Mouse (Mus musculus) hindbrain, embryonic 16.5 days (tissue): ENCODE measurements around the gene Ripply3. TPM values are rescaled to one million over a fixed set of nuclear protein-coding genes. Genes with fewer than 3 reads are reported as not detected.
A peak's percentile ranks its signal among the peaks of the same experiment; 100 is the strongest.

ENCODE experiments used
- ATAC-seq: fragments of 200-750 bp; cut with Nextera tagmentation; 2 replicates; pipeline ENCODE4 v1.8.0; 2017; ENCODE audit warnings: moderate TSS enrichment, moderate library complexity
- H3K27ac ChIP-seq: fragments of 300-500 bp; sonication (generic); 2 replicates; pipeline ENCODE4 v1.5.1; 2014; ENCODE audit warnings: low read depth, mild to moderate bottlenecking, control low read depth, low read length, moderate library complexity
- H3K27me3 ChIP-seq: fragments of 300-500 bp; sonication (generic); replicated peaks from 2 replicates; pipeline ENCODE4 v1.6.1; 2014; ENCODE audit warnings: low read length; ENCODE audit not compliant: control insufficient read depth, insufficient read depth
- H3K36me3 ChIP-seq: fragments of 300-500 bp; sonication (generic); 2 replicates; pipeline ENCODE4 v1.6.1; 2014; ENCODE audit warnings: mild to moderate bottlenecking, low read length, moderate library complexity, mixed read lengths; ENCODE audit not compliant: control insufficient read depth, insufficient read depth
- H3K4me1 ChIP-seq: fragments of 300-500 bp; sonication (generic); 2 replicates; pipeline ENCODE4 v1.6.1; 2014; ENCODE audit warnings: low read depth, low read length; ENCODE audit not compliant: control insufficient read depth, insufficient read depth
- H3K4me2 ChIP-seq: fragments of 300-500 bp; sonication (generic); 2 replicates; pipeline ENCODE4 v1.6.1; 2014; ENCODE audit warnings: mild to moderate bottlenecking, low read length, control low read depth, moderate library complexity
- H3K4me3 ChIP-seq: fragments of 300-500 bp; sonication (generic); 2 replicates; pipeline ENCODE4 v1.5.1; 2014; ENCODE audit warnings: mild to moderate bottlenecking, low read length, control low read depth, moderate library complexity
- H3K9ac ChIP-seq: fragments of 300-500 bp; sonication (generic); 2 replicates; pipeline ENCODE4 v1.6.1; 2014; ENCODE audit warnings: low read depth, mild to moderate bottlenecking, control low read depth, low read length, moderate library complexity
- H3K9me3 ChIP-seq: fragments of 300-500 bp; sonication (generic); 2 replicates; pipeline ENCODE4 v1.6.1; 2014; ENCODE audit warnings: mild to moderate bottlenecking, low read length, moderate library complexity; ENCODE audit not compliant: control insufficient read depth
- WGBS: fragments of 180-500 bp; shearing (Covaris S2); extraction: QIAGEN DNeasy Blood & Tissue Kit; methylation state at CpG from one replicate; pipeline ENCODE4 v1.1.7; 2014; 5-methylcytosine and 5-hydroxymethylcytosine counted together
- polyA plus RNA-seq: library from polyadenylated mRNA; unstranded; fragments of >200 nt; fragmentation: Nextera tagmentation; extraction: Ambion mirVana; gene quantifications from 2 replicates; pipeline ENCODE4 v1.2.1, GENCODE M21; 2015

Gene Ripply3
- 0.84 and 1.3 TPM in 2 replicates for polyA plus RNA-seq

DNA sequence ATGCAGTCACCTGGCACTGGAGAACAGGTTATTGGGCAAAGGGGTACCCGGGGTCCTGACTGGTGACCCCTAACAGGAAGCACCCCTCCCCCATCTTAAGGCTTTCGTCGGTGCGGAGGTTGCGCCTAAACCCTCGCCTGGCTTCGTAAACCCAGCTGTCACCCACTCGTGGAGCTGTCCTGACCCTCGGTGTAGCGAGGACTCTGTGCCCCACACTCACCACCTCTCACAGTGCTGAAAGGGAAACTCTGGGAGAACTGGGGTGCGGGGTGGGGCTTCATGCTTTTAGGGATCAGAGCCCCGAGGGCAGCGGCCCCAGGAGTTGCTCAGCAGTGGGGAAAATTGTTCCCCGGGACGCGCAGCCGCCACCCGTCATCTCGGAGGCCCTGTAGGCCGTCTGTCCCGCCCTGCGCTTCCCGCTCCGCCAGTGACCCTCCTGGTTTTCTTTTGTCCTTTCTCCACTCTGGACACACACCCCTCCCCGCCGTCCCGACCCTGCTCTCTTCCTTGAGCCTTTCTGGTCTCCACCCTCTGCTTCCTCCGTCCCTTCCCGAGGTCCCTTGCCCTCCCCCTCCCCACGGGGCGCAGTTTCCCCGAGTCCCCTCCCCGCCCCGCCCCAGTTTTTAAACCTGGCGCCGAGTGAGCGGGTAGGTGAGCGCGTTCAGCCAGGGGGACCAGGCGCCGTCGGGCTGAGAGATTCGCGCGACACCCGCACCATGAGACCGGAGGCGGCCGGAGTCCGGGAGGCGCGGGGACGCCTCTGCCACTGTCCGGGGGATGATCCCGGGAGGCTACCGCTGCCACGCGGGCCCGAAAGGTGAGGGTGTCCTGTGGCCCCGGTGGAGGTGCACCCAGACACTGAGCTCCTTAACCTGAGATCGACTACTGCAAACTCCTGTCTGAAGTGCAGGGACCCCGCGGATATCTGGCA is at the start of gene Ripply3:
Ripply3 (plus strand) TSS at position 640 of the 931 bp plus-strand sequence.
- Histone ChIP-seq H3K9me3 (no peaks in the 10 kb centered on the region), H3K4me1 (peaks cover 11% of the 10 kb centered on the region), H3K27ac (no peak within 1 kb of the TSS), H3K9ac (peak within 1 kb of the TSS; percentile 45), H3K36me3 (no peaks in the 10 kb centered on the region), H3K4me3 (peak within 1 kb of the TSS; percentile 42), H3K27me3 (peaks cover 9% of the 10 kb centered on the region), H3K4me2 (peak within 1 kb of the TSS; percentile 67)
- ATAC-seq = peak; percentile 40; the same call in 1 of the 2 replicates
- 1% methylated on average over 63 of the region's 63 CpGs for WGBS

DNA sequence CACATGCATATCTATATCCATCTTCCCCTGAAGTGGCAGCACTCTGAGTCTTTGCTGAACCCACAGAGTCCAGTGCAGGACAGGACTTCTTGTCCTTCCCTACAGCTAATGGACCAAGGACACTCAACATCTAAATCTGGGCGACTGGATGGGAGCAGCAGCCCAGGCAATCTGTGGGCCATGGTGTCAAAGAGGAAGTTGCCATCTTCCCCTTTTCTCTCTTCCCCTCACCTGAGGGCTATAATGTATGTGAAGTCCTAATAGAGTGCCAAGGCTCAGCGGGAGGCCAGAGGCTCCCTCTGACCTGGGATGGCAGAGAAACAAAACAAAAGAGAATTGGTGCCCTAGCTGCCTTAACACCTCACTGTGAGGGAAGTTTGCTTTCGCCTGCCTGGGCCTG is 44.2 kb upstream of the Ripply3 start:
- no peaks in the 10 kb centered on the region for H3K27me3 ChIP-seq
- peaks cover 7% of the 10 kb centered on the region for H3K9me3 ChIP-seq
- peaks cover 1% of the 10 kb centered on the region for H3K4me1 ChIP-seq
- H3K4me3 ChIP-seq = no peak overlapping the region
- H3K36me3 ChIP-seq = peaks cover 8% of the 10 kb centered on the region; the same call in 1 of the 2 replicates
- ATAC-seq = no peak
- H3K4me2 ChIP-seq = no peak overlapping the region
- H3K9ac ChIP-seq = no peak overlapping the region
- no peak overlapping the region for H3K27ac ChIP-seq
- 97% methylated on average over 3 of the region's 3 CpGs for WGBS

DNA sequence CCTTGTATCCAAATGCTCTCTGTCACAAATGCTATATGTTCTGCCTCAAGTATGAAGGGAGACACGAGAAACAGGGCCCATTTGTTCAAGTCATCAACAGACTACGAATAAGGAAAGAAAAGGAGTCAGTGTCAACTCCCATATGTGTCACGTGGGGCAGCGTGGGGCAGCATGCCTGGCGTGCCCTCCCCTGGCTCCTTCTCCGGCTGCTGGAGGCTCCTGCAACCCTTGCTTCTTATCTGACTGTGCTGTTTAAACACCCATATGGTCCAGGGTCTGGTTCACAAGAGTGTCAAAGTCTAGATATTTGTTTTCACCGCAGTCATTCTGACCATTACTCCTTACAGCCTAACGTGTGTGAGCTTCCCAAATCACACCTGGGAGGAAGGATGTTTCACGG is 40.4 kb upstream of the Ripply3 start:
- Histone ChIP-seq H3K27ac (no peak overlapping the region), H3K4me3 (no peak overlapping the region), H3K4me1 (peaks cover 6% of the 10 kb centered on the region), H3K9ac (no peak overlapping the region), H3K9me3 (0 out of 2 replicates have a peak, but pooled peaks cover under 1% of the 10 kb centered on the region), H3K27me3 (no peaks in the 10 kb centered on the region), H3K4me2 (no peak overlapping the region), H3K36me3 (no peaks in the 10 kb centered on the region)
- ATAC-seq = no peak
- WGBS = 85% methylated on average over 9 of the region's 9 CpGs

DNA sequence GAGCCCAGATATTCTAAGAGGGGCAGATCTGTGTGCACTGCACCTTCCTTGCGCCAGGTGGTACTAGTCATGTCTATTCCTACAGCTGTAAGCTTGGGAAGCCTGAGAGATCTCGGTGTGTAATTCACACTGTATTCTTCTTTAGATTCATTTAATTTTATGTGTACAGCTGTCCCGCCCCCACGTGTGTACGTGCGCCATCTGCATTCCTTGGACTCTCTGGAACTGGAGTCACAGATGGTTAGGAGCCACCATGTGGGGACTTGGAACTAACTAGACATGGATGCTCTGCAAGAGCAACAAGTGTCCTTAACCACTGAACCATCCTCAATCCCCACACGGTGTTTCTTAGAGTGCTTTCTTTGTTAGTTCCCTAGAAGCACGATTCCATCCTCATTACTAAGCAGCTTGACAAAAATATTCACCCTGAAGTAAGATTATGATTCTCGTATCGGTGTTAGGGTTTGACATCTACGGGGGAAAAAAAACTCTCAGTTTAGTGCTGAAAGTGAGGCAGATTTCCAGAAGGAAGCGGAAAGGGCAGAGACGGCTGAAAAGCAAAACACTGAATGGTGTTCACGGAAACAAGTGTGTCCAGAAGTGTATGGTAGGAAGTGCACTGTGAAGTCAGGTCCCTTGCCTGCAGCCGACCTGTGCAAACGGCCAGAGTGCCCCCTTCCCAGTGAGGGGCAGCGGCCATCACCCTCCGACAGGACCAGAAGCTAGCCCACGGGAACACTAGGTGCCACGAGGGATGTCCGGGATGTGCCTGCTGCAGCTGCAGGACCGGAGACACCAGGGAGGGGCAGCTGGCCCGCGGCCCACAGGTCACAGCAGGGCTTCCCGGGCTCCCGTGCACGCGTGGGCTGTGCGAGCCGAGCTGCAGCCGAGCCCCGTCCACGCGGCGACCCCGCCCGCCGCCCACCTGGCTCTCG is 38.8 kb upstream of the Ripply3 start:
- ATAC-seq = peak; percentile 9; the same call in 1 of the 2 replicates

DNA sequence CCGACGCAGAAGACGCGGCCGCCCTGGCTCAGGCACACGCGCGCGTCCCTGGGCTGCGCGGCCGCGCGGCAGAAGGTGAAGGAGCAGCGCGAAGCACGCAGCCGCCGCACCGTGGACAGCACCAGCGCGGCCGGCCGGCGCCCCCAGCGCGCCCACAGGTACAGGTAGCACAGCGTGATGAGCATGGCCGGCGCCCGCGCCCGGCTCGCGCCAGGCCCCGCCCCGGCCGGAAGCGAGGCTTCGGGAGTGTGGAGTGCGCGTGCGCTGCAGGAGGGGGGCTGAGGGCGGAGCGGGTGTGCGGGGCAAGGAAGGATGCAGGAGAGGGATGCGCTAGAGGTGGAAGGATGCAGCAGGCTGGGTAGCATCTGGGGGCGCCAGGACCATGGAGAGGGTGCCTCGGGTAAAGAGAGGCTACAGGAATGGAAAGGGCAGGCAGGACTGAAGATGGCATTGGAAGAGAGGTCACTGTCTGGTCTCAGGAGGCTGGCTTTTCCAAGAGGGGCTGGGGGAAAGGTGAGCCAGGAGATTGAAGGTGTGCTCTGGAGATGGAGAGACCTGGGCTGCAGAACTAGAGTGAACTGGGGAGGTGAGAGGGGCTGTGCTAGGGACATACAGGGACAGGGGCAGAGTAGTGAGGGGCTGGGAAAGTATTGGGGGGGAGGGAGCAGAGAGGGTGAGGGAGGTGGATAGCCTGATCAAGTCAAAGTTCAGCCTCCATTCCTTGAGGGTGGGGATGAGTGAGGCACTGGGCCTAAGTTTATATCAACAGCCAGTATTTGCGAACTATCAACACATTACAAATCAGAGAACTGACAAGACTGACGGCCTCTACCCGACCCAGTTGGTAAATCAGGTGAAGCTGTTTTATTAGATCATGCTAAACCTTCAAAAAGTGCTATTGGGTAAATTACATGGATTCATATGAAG is 37.9 kb upstream of the Ripply3 start:
- Histone ChIP-seq H3K27ac (peak overlapping the region; percentile 71), H3K9ac (peak overlapping the region; percentile 82), H3K4me2 (peak overlapping the region; percentile 92), H3K27me3 (no peaks in the 10 kb centered on the region; the same call in 1 of the 2 replicates), H3K4me1 (peaks cover 6% of the 10 kb centered on the region), H3K4me3 (peak overlapping the region; percentile 80), H3K9me3 (no peaks in the 10 kb centered on the region), H3K36me3 (no peaks in the 10 kb centered on the region)
- ATAC-seq = peak; percentile 97
- WGBS = 5% methylated on average over 50 of the region's 52 CpGs

More for the DNA sequence above, 38.8 kb upstream of the Ripply3 start:
- Histone ChIP-seq H3K27me3 (no peaks in the 10 kb centered on the region; the same call in 1 of the 2 replicates), H3K4me1 (peaks cover 6% of the 10 kb centered on the region), H3K36me3 (no peaks in the 10 kb centered on the region), H3K27ac (peak overlapping the region; percentile 71), H3K9me3 (no peaks in the 10 kb centered on the region), H3K4me3 (peak overlapping the region; percentile 80), H3K9ac (peak overlapping the region; percentile 82), H3K4me2 (peak overlapping the region; percentile 92)
- WGBS = 9% methylated on average over 39 of the region's 39 CpGs

DNA sequence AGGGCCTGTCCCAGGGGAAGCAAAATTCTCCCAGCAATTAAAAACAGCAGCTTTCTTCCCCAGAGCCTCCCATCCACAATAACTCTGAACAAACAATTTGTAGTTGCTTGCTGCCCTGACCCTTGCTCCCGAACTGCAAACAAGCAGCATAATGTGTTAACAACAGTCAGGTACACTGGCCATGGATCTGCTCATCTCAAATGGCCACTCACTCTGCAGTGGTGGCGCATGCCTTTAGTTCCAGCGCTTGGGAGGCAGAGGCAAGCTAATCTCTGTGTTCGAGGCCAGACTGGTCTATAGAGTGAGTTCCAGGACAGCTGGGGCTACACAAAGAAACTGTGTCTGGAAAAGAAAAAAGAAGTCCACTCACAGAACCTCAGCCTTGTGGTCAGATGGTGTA is 37.1 kb upstream of the Ripply3 start:
- Histone ChIP-seq H3K27me3 (no peaks in the 10 kb centered on the region; the same call in 1 of the 2 replicates), H3K9me3 (no peaks in the 10 kb centered on the region), H3K27ac (no peak overlapping the region), H3K4me1 (peaks cover 6% of the 10 kb centered on the region), H3K4me3 (no peak overlapping the region), H3K4me2 (no peak overlapping the region), H3K9ac (no peak overlapping the region), H3K36me3 (no peaks in the 10 kb centered on the region)
- 85% methylated on average over 4 of the region's 4 CpGs for WGBS
- no peak for ATAC-seq

DNA sequence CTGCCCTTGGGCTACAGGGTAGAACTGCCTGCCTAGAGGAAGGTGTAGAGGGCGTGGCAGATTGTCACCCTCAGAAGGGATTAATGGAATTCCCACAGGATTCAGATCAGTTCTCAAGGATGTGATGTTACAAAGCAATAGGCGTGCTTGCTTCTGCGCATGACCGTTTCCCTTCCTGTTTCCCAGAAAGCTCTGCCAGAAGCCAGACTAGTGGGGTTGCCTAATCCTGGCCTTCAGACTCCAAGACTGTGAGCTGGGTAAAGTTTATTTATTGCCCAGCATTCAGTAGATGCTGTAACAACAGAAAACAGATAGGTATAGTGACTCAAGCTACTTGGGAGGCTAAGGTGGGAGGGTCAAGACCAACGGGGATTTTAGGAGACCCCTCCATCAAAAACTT is 30.1 kb upstream of the Ripply3 start:
- Histone ChIP-seq H3K4me1 (peaks cover 4% of the 10 kb centered on the region), H3K36me3 (no peaks in the 10 kb centered on the region), H3K9me3 (no peaks in the 10 kb centered on the region), H3K9ac (no peak overlapping the region), H3K27me3 (no peaks in the 10 kb centered on the region; the same call in 1 of the 2 replicates), H3K27ac (no peak overlapping the region), H3K4me3 (no peak overlapping the region), H3K4me2 (no peak overlapping the region)
- ATAC-seq = no peak
- 90% methylated on average over 5 of the region's 5 CpGs for WGBS

DNA sequence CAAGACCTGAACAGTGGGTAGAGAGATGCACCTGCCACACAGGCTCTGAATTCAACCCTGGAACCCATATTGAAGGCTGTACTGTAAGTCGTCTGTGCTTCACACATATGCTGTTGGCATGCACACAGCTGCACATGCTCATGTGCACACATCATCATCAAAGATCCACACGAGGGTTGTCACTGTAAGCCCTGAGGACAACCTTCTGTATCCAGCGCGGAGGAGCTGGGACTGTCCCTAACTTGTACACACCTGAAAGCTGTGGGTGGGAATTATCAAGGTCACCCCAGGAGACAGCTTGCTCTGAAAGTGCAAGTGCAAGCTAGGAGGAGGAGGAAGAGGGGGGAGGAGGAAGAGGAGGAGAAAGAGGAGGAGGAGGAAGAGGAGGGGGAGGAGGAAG is 29.0 kb upstream of the Ripply3 start:
- Histone ChIP-seq H3K4me2 (no peak overlapping the region), H3K36me3 (no peaks in the 10 kb centered on the region), H3K27ac (no peak overlapping the region), H3K9ac (no peak overlapping the region), H3K9me3 (no peaks in the 10 kb centered on the region), H3K4me1 (peaks cover 7% of the 10 kb centered on the region), H3K4me3 (no peak overlapping the region), H3K27me3 (no peaks in the 10 kb centered on the region)
- ATAC-seq = no peak
- 75% methylated on average over 4 of the region's 4 CpGs for WGBS
